Mouse (Mus musculus): ENCODE data around the gene Ttf2. TPM values are rescaled to one million over a fixed set of nuclear protein-coding genes. Genes with fewer than 3 reads are reported as not detected.

The Ttf2 gene
- polyA plus RNA-seq (2015; fragmentation: Nextera tagmentation; extraction: Ambion mirVana), result 3.6 and 4.8 TPM in 2 replicates

GRCm38 (mm10) chr3:100969176-100969917 is at the start of gene Ttf2:
TSS of gene Ttf2 (minus strand) at chr3:100969663.
- Histone ChIP-seq H3K9ac (ENCODE audit: low read depth, low read length) (peak within 1 kb of the TSS; percentile 67), H3K9me3 (ENCODE audit: control insufficient read depth, low read length) (no peaks in the 10 kb centered on the region), H3K27ac (ENCODE audit: low read depth, low read length) (no peak within 1 kb of the TSS), H3K4me1 (ENCODE audit: control insufficient read depth, insufficient read depth, low read depth, low read length) (peaks cover 7% of the 10 kb centered on the region), H3K4me3 (ENCODE audit: low read length) (peak within 1 kb of the TSS; percentile 60), H3K36me3 (ENCODE audit: control insufficient read depth, insufficient read depth, low read length) (no peaks in the 10 kb centered on the region), H3K27me3 (replicated peaks; ENCODE audit: control insufficient read depth, insufficient read depth, low read length) (no peaks in the 10 kb centered on the region), H3K4me2 (ENCODE audit: low read length) (peak within 1 kb of the TSS; percentile 90)
- under 1% methylated on average over 40 of the region's 40 CpGs for WGBS
- ATAC-seq, result peak; percentile 99

- WGBS, result 88% methylated on average over 6 of the region's 6 CpGs
- H3K9me3 ChIP-seq (ENCODE audit: control insufficient read depth, low read length), result no peaks in the 10 kb centered on the region
- H3K36me3 ChIP-seq (ENCODE audit: control insufficient read depth, insufficient read depth, low read length), result no peaks in the 10 kb centered on the region
- no peak overlapping the region for H3K27ac ChIP-seq (ENCODE audit: low read depth, low read length)
- H3K4me3 ChIP-seq (ENCODE audit: low read length), result no peak overlapping the region
- no peak for ATAC-seq
- no peak overlapping the region for H3K9ac ChIP-seq (ENCODE audit: low read depth, low read length)
- no peaks in the 10 kb centered on the region for H3K27me3 ChIP-seq (replicated peaks; ENCODE audit: control insufficient read depth, insufficient read depth, low read length)
- H3K4me1 ChIP-seq (ENCODE audit: control insufficient read depth, insufficient read depth, low read depth, low read length), result no peaks in the 10 kb centered on the region; the same call in 1 of the 2 replicates
- no peak overlapping the region for H3K4me2 ChIP-seq (ENCODE audit: low read length)
Observed at GRCm38 (mm10) chr3:101018494-101018893, 49.0 kb upstream of the Ttf2 start.

DNA sequence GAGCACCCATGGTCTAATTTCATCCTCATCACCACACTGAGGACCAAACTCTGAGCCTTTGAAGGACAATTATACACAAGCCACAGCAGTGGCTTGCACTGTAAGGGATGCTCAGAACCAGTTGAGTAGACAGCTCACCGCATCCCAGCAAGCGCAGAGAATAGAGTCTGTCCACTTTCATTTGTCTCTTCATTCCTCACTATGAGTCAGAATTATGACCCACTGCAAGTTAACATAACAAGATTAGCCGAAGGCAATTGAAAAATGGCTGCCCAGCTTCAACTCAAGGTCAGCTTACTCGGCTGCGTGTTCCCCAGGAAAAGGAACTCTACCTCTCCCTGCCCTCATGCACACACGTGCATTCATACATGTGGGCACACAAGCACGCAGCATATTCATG is 46.6 kb upstream of the Ttf2 start:
- Histone ChIP-seq H3K9me3 (ENCODE audit: control insufficient read depth, low read length) (no peaks in the 10 kb centered on the region), H3K9ac (ENCODE audit: low read depth, low read length) (no peak overlapping the region), H3K27ac (ENCODE audit: low read depth, low read length) (no peak overlapping the region), H3K4me1 (ENCODE audit: control insufficient read depth, insufficient read depth, low read depth, low read length) (no peaks in the 10 kb centered on the region; the same call in 1 of the 2 replicates), H3K4me2 (ENCODE audit: low read length) (no peak overlapping the region), H3K27me3 (replicated peaks; ENCODE audit: control insufficient read depth, insufficient read depth, low read length) (no peaks in the 10 kb centered on the region), H3K36me3 (ENCODE audit: control insufficient read depth, insufficient read depth, low read length) (no peaks in the 10 kb centered on the region), H3K4me3 (ENCODE audit: low read length) (no peak overlapping the region)
- 0 out of 2 replicates have a peak, but pooled peaks have one; percentile 45 for ATAC-seq
- 80% methylated on average over 7 of the region's 7 CpGs for WGBS

DNA sequence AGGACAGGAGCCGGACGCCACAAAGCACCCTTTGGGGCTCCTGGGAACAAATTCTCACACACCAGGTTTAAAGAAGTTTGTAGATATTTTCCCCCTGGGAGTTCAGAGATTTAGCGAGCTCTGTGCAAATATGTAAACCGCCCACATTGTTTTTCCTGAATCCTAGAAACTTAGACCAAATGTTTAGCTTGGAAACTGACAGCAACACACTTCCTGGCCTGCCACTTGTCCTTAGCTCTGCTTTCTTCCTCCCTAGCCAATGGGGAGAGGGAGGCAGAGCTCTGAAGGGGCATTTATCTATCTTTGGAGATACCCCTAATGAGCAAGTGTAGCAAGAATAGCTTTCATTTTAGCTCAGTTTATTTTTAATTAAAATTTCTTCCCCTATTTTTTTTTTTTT is 45.8 kb upstream of the Ttf2 start:
- no peaks in the 10 kb centered on the region for H3K9me3 ChIP-seq (ENCODE audit: control insufficient read depth, low read length)
- no peaks in the 10 kb centered on the region for H3K27me3 ChIP-seq (replicated peaks; ENCODE audit: control insufficient read depth, insufficient read depth, low read length)
- no peak overlapping the region for H3K27ac ChIP-seq (ENCODE audit: low read depth, low read length)
- no peak overlapping the region for H3K4me2 ChIP-seq (ENCODE audit: low read length)
- H3K4me3 ChIP-seq (ENCODE audit: low read length), result no peak overlapping the region
- ATAC-seq, result no peak
- H3K4me1 ChIP-seq (ENCODE audit: control insufficient read depth, insufficient read depth, low read depth, low read length), result no peaks in the 10 kb centered on the region; the same call in 1 of the 2 replicates
- WGBS, result 60% methylated on average over 4 of the region's 4 CpGs
- H3K36me3 ChIP-seq (ENCODE audit: control insufficient read depth, insufficient read depth, low read length), result no peaks in the 10 kb centered on the region
- H3K9ac ChIP-seq (ENCODE audit: low read depth, low read length), result no peak overlapping the region

- H3K4me2 ChIP-seq (ENCODE audit: low read length), result no peak overlapping the region
- no peak overlapping the region for H3K4me3 ChIP-seq (ENCODE audit: low read length)
- 86% methylated on average over 3 of the region's 3 CpGs for WGBS
- no peaks in the 10 kb centered on the region for H3K36me3 ChIP-seq (ENCODE audit: control insufficient read depth, insufficient read depth, low read length)
- no peak overlapping the region for H3K9ac ChIP-seq (ENCODE audit: low read depth, low read length)
- H3K27ac ChIP-seq (ENCODE audit: low read depth, low read length), result no peak overlapping the region
- H3K4me1 ChIP-seq (ENCODE audit: control insufficient read depth, insufficient read depth, low read depth, low read length), result no peaks in the 10 kb centered on the region; the same call in 1 of the 2 replicates
- H3K27me3 ChIP-seq (replicated peaks; ENCODE audit: control insufficient read depth, insufficient read depth, low read length), result no peaks in the 10 kb centered on the region
- ATAC-seq, result no peak
- no peaks in the 10 kb centered on the region for H3K9me3 ChIP-seq (ENCODE audit: control insufficient read depth, low read length)
Observed at GRCm38 (mm10) chr3:101013536-101013935, 44.1 kb upstream of the Ttf2 start.

DNA sequence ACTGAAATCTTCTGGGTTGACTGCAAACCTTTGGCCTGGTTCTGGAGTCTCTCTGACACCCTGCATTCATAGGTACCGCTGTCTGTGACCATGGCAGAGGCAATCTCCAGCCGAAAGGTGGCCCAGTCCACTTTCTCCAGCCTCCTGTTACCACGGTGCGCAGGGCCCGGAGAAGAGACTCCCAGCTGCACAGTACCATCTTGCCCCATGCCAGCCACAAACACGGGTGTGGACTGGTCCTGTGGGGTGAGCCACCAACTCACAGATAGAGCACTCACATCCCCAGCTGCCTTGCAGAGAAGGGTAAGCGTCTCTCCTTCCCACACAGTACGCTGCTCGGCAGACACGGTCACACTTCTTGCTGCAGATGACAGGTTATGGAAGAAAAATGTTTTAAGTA is 43.5 kb upstream of the Ttf2 start:
- Histone ChIP-seq H3K4me1 (ENCODE audit: control insufficient read depth, insufficient read depth, low read depth, low read length) (no peaks in the 10 kb centered on the region; the same call in 1 of the 2 replicates), H3K4me2 (ENCODE audit: low read length) (no peak overlapping the region), H3K36me3 (ENCODE audit: control insufficient read depth, insufficient read depth, low read length) (no peaks in the 10 kb centered on the region), H3K9ac (ENCODE audit: low read depth, low read length) (no peak overlapping the region), H3K27ac (ENCODE audit: low read depth, low read length) (no peak overlapping the region), H3K9me3 (ENCODE audit: control insufficient read depth, low read length) (no peaks in the 10 kb centered on the region), H3K27me3 (replicated peaks; ENCODE audit: control insufficient read depth, insufficient read depth, low read length) (no peaks in the 10 kb centered on the region), H3K4me3 (ENCODE audit: low read length) (no peak overlapping the region)
- WGBS, result 91% methylated on average over 10 of the region's 10 CpGs
- no peak for ATAC-seq

- Histone ChIP-seq H3K9ac (ENCODE audit: low read depth, low read length) (no peak overlapping the region), H3K36me3 (ENCODE audit: control insufficient read depth, insufficient read depth, low read length) (no peaks in the 10 kb centered on the region), H3K27ac (ENCODE audit: low read depth, low read length) (no peak overlapping the region), H3K9me3 (ENCODE audit: control insufficient read depth, low read length) (no peaks in the 10 kb centered on the region), H3K4me3 (ENCODE audit: low read length) (no peak overlapping the region), H3K27me3 (replicated peaks; ENCODE audit: control insufficient read depth, insufficient read depth, low read length) (no peaks in the 10 kb centered on the region), H3K4me2 (ENCODE audit: low read length) (no peak overlapping the region), H3K4me1 (ENCODE audit: control insufficient read depth, insufficient read depth, low read depth, low read length) (no peaks in the 10 kb centered on the region; the same call in 1 of the 2 replicates)
- ATAC-seq, result no peak
- 68% methylated on average over 8 of the region's 8 CpGs for WGBS
Observed at GRCm38 (mm10) chr3:101012597-101012996, 43.1 kb upstream of the Ttf2 start.

- Histone ChIP-seq H3K4me2 (ENCODE audit: low read length) (no peak overlapping the region), H3K36me3 (ENCODE audit: control insufficient read depth, insufficient read depth, low read length) (no peaks in the 10 kb centered on the region), H3K4me1 (ENCODE audit: control insufficient read depth, insufficient read depth, low read depth, low read length) (no peaks in the 10 kb centered on the region; the same call in 1 of the 2 replicates), H3K27ac (ENCODE audit: low read depth, low read length) (no peak overlapping the region), H3K4me3 (ENCODE audit: low read length) (no peak overlapping the region), H3K9ac (ENCODE audit: low read depth, low read length) (no peak overlapping the region), H3K9me3 (ENCODE audit: control insufficient read depth, low read length) (no peaks in the 10 kb centered on the region), H3K27me3 (replicated peaks; ENCODE audit: control insufficient read depth, insufficient read depth, low read length) (no peaks in the 10 kb centered on the region)
- 56% methylated on average over 10 of the region's 10 CpGs for WGBS
- ATAC-seq, result peak; percentile 57; the same call in 1 of the 2 replicates
Observed at GRCm38 (mm10) chr3:101012131-101012571, 42.7 kb upstream of the Ttf2 start.

GRCm38 (mm10) chr3:101011203-101011600 is 41.7 kb upstream of the Ttf2 start:
- ATAC-seq, result no peak

More at GRCm38 (mm10) chr3:101011203-101011600, 41.7 kb upstream of the Ttf2 start:
- H3K27ac ChIP-seq (ENCODE audit: low read depth, low read length), result no peak overlapping the region
- no peaks in the 10 kb centered on the region; the same call in 1 of the 2 replicates for H3K4me1 ChIP-seq (ENCODE audit: control insufficient read depth, insufficient read depth, low read depth, low read length)
- H3K4me2 ChIP-seq (ENCODE audit: low read length), result no peak overlapping the region
- no peaks in the 10 kb centered on the region for H3K9me3 ChIP-seq (ENCODE audit: control insufficient read depth, low read length)
- no peak overlapping the region for H3K4me3 ChIP-seq (ENCODE audit: low read length)
- 56% methylated on average over 5 of the region's 5 CpGs for WGBS
- no peaks in the 10 kb centered on the region for H3K27me3 ChIP-seq (replicated peaks; ENCODE audit: control insufficient read depth, insufficient read depth, low read length)
- H3K36me3 ChIP-seq (ENCODE audit: control insufficient read depth, insufficient read depth, low read length), result no peaks in the 10 kb centered on the region
- H3K9ac ChIP-seq (ENCODE audit: low read depth, low read length), result no peak overlapping the region
